Mouse (Mus musculus): ENCODE measurements around the gene Zfp457. TPM values are rescaled to one million over a fixed set of nuclear protein-coding genes. Genes with fewer than 3 reads are reported as not detected.
"Not testable (repeated sequence)": the region's sequence is repeated elsewhere in the genome, so short reads cannot be mapped to it uniquely, and the experiment has no call there.

Zfp457 gene
- 0.46 TPM in 1 of 2 replicates, not detected in the other for polyA plus RNA-seq (2014; fragmentation: Nextera tagmentation; extraction: Ambion mirVana)

DNA sequence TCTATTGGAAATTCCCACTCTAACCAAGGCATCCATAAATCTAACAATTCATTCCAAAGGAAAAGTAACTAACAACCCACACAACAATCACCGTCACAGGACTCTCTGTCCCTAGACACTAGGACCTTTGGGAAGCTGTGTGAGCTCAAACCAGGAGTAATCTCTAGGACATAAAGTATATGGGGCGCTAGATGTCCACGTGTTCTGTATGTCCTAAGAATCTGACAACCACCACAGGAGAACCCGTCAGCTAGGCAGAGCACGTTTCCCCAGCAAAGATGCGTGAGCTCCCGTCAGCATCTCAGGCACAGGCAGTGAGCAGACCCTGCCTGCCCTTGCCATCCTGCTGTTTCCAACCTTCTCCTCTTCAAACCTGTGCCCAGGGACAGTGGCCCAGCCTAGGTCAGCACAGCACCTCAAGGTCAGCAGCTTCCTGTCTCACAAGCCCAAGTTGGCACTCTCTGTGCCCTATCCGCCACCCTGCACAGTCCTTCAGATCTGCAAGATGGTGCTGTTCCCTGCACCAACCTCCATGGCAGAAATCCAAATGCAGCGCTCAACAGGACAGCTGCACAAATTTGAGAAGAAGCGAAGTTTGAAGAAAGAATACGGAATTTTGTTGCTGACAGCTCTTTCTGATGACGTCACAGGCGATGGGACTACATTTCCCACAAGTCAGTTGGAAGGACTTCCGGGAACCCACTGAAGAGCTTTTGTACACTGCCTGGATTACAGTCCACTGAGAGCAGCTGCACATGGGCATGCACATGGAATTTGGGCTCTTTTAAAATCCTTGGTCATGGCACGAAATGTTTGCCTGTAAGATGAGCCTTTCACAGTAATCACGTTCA, at the start of gene Zfp457:
Gene Zfp457, minus strand, starts transcription at position 664 of the 851 bp plus-strand sequence.
- H3K4me1 ChIP-seq (ENCODE audit: control insufficient read depth, insufficient read depth, low read length): no peaks in the 10 kb centered on the region
- no peaks in the 10 kb centered on the region for H3K9me3 ChIP-seq (replicated peaks; ENCODE audit: control insufficient read depth, low read length)
- H3K27ac ChIP-seq (ENCODE audit: low read depth, low read length): 0 out of 2 replicates have a peak within 1 kb of the TSS, but pooled peaks have one; percentile 2
- WGBS (ENCODE audit: insufficient replicate concordance): 12% methylated on average over 16 of the region's 16 CpGs
- peak within 1 kb of the TSS; percentile 89 for H3K9ac ChIP-seq (ENCODE audit: low read depth, low read length)
- H3K27me3 ChIP-seq (ENCODE audit: control insufficient read depth, insufficient read depth, low read length): no peaks in the 10 kb centered on the region
- peak within 1 kb of the TSS; percentile 62 for H3K4me3 ChIP-seq (ENCODE audit: low read depth, low read length)
- H3K36me3 ChIP-seq (ENCODE audit: control insufficient read depth, insufficient read depth, low read length): no peaks in the 10 kb centered on the region
- ATAC-seq (replicated peaks; ENCODE audit: insufficient number of reproducible peaks, low FRiP score, low TSS enrichment): peak; percentile 96
- peak within 1 kb of the TSS; percentile 92 for H3K4me2 ChIP-seq

- no peak overlapping the region for H3K4me3 ChIP-seq (ENCODE audit: low read depth, low read length)
- no peak overlapping the region for H3K9ac ChIP-seq (ENCODE audit: low read depth, low read length)
- H3K36me3 ChIP-seq (ENCODE audit: control insufficient read depth, insufficient read depth, low read length): no peaks in the 10 kb centered on the region
- no peak overlapping the region for H3K4me2 ChIP-seq
- H3K9me3 ChIP-seq (replicated peaks; ENCODE audit: control insufficient read depth, low read length): no peaks in the 10 kb centered on the region
- no peaks in the 10 kb centered on the region for H3K27me3 ChIP-seq (ENCODE audit: control insufficient read depth, insufficient read depth, low read length)
- no peaks in the 10 kb centered on the region for H3K4me1 ChIP-seq (ENCODE audit: control insufficient read depth, insufficient read depth, low read length)
- no peak for ATAC-seq (replicated peaks; ENCODE audit: insufficient number of reproducible peaks, low FRiP score, low TSS enrichment)
- no peak overlapping the region for H3K27ac ChIP-seq (ENCODE audit: low read depth, low read length)
Observed at GRCm38 (mm10) chr13:67351854-67352253, 45.6 kb upstream of the Zfp457 start.

DNA sequence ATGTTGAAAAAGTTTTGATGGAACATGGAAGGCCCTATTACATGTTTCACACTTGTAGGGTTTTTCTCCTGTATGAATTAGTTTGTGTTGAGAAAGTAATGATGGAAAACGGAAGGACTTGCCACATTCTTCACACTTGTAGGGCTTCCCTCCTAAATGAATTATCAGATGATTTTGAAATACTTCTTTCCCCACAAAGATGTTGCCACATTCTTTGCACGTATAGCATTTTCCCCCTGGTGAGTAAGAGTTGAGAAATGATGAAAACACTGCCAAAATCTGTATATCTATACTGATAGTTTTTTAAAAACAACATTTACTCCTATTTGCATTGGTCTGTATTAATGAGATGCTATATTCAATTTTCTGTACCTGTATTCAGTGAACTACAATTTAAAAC, 37.1 kb upstream of the Zfp457 start:
- no peak for ATAC-seq (replicated peaks; ENCODE audit: insufficient number of reproducible peaks, low FRiP score, low TSS enrichment)
- H3K27ac ChIP-seq (ENCODE audit: low read depth, low read length): no peak overlapping the region
- no peak overlapping the region for H3K9ac ChIP-seq (ENCODE audit: low read depth, low read length)
- no peak overlapping the region for H3K4me2 ChIP-seq
- WGBS (ENCODE audit: insufficient replicate concordance): 85% methylated on average over 2 of the region's 2 CpGs
- no peaks in the 10 kb centered on the region for H3K27me3 ChIP-seq (ENCODE audit: control insufficient read depth, insufficient read depth, low read length)
- peaks cover 4% of the 10 kb centered on the region for H3K36me3 ChIP-seq (ENCODE audit: control insufficient read depth, insufficient read depth, low read length)
- no peaks in the 10 kb centered on the region for H3K4me1 ChIP-seq (ENCODE audit: control insufficient read depth, insufficient read depth, low read length)
- no peak overlapping the region for H3K4me3 ChIP-seq (ENCODE audit: low read depth, low read length)
- no peaks in the 10 kb centered on the region for H3K9me3 ChIP-seq (replicated peaks; ENCODE audit: control insufficient read depth, low read length)

GRCm38 (mm10) chr13:67332877-67333276, 26.6 kb upstream of the Zfp457 start:
- Histone ChIP-seq H3K4me3 (ENCODE audit: low read depth, low read length) (peak overlapping the region; percentile 58), H3K4me1 (ENCODE audit: control insufficient read depth, insufficient read depth, low read length) (peaks cover 4% of the 10 kb centered on the region), H3K27me3 (ENCODE audit: control insufficient read depth, insufficient read depth, low read length) (no peaks in the 10 kb centered on the region), H3K4me2 (peak overlapping the region; percentile 64), H3K9me3 (replicated peaks; ENCODE audit: control insufficient read depth, low read length) (no peaks in the 10 kb centered on the region), H3K36me3 (ENCODE audit: control insufficient read depth, insufficient read depth, low read length) (no peaks in the 10 kb centered on the region), H3K9ac (ENCODE audit: low read depth, low read length) (peak overlapping the region; percentile 69), H3K27ac (ENCODE audit: low read depth, low read length) (no peak overlapping the region)
- ATAC-seq (replicated peaks; ENCODE audit: insufficient number of reproducible peaks, low FRiP score, low TSS enrichment): 0 out of 2 replicates have a peak, but pooled peaks have one; percentile 14
- WGBS (ENCODE audit: insufficient replicate concordance): 76% methylated on average over 1 of the region's 1 CpGs

- peak within 1 kb of the TSS; percentile 69 for H3K9ac ChIP-seq (ENCODE audit: low read depth, low read length)
- H3K4me1 ChIP-seq (ENCODE audit: control insufficient read depth, insufficient read depth, low read length): peaks cover 4% of the 10 kb centered on the region
- no peaks in the 10 kb centered on the region for H3K36me3 ChIP-seq (ENCODE audit: control insufficient read depth, insufficient read depth, low read length)
- peak within 1 kb of the TSS; percentile 58 for H3K4me3 ChIP-seq (ENCODE audit: low read depth, low read length)
- H3K27me3 ChIP-seq (ENCODE audit: control insufficient read depth, insufficient read depth, low read length): no peaks in the 10 kb centered on the region
- ATAC-seq (replicated peaks; ENCODE audit: insufficient number of reproducible peaks, low FRiP score, low TSS enrichment): peak; percentile 88
- H3K27ac ChIP-seq (ENCODE audit: low read depth, low read length): 0 out of 2 replicates have a peak within 1 kb of the TSS, but pooled peaks have one; percentile 24
- peak within 1 kb of the TSS; percentile 64 for H3K4me2 ChIP-seq
- WGBS (ENCODE audit: insufficient replicate concordance): 15% methylated on average over 17 of the region's 17 CpGs
- H3K9me3 ChIP-seq (replicated peaks; ENCODE audit: control insufficient read depth, low read length): no peaks in the 10 kb centered on the region
Observed at GRCm38 (mm10) chr13:67332019-67332724, 25.9 kb upstream of the Zfp457 start, which contains the start of gene Zfp595. Zfp595 (minus strand) TSS chr13:67332570.

GRCm38 (mm10) chr13:67306718-67307117, 433 bp upstream of the Zfp457 start:
- Histone ChIP-seq H3K9me3 (replicated peaks; ENCODE audit: control insufficient read depth, low read length) (no peaks in the 10 kb centered on the region), H3K9ac (ENCODE audit: low read depth, low read length) (peak overlapping the region; percentile 49; the same call in 1 of the 2 replicates), H3K4me1 (ENCODE audit: control insufficient read depth, insufficient read depth, low read length) (no peaks in the 10 kb centered on the region), H3K4me3 (ENCODE audit: low read depth, low read length) (peak overlapping the region; percentile 62), H3K4me2 (peak overlapping the region; percentile 92), H3K36me3 (ENCODE audit: control insufficient read depth, insufficient read depth, low read length) (no peaks in the 10 kb centered on the region), H3K27me3 (ENCODE audit: control insufficient read depth, insufficient read depth, low read length) (no peaks in the 10 kb centered on the region), H3K27ac (ENCODE audit: low read depth, low read length) (no peak overlapping the region)
- ATAC-seq (replicated peaks; ENCODE audit: insufficient number of reproducible peaks, low FRiP score, low TSS enrichment): peak; percentile 43
- 30% methylated on average over 5 of the region's 5 CpGs for WGBS (ENCODE audit: insufficient replicate concordance)

DNA sequence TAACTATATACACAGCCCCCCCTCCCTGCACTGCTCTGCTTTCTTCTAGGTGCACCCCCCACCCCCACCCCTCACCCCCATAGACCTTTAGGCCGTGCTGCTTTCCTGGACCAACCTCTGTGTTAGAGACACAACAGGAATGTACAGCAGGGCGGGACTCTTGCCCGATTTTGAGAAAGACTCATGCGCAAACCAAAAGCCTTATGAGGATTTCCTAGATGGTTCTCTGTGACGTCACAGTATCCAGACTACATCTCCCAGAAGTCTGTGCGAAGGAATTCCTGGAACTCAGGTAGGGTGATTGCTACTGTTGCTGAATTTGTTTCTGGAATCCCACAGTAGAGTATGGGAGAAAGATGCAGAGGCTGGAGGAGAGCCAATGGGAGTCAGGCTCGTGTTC, 28.0 kb downstream of the Zfp457 start, which contains the start of gene Zfp458:
Gene Zfp458, minus strand, starts transcription at position 153 of the 400 bp plus-strand sequence.
- Histone ChIP-seq H3K36me3 (ENCODE audit: control insufficient read depth, insufficient read depth, low read length) (no peaks in the 10 kb centered on the region), H3K4me1 (ENCODE audit: control insufficient read depth, insufficient read depth, low read length) (no peaks in the 10 kb centered on the region), H3K4me2 (no peak within 1 kb of the TSS), H3K27ac (ENCODE audit: low read depth, low read length) (no peak within 1 kb of the TSS), H3K9me3 (replicated peaks; ENCODE audit: control insufficient read depth, low read length) (no peaks in the 10 kb centered on the region), H3K27me3 (ENCODE audit: control insufficient read depth, insufficient read depth, low read length) (no peaks in the 10 kb centered on the region), H3K9ac (ENCODE audit: low read depth, low read length) (no peak within 1 kb of the TSS), H3K4me3 (ENCODE audit: low read depth, low read length) (no peak within 1 kb of the TSS)
- ATAC-seq (replicated peaks; ENCODE audit: insufficient number of reproducible peaks, low FRiP score, low TSS enrichment): no peak
- WGBS (ENCODE audit: insufficient replicate concordance): 43% methylated on average over 7 of the region's 7 CpGs

GRCm38 (mm10) chr13:67269383-67270065, 36.8 kb downstream of the Zfp457 start:
- Histone ChIP-seq H3K4me3 (ENCODE audit: low read depth, low read length) (peak overlapping the region; percentile 84), H3K4me2 (peak overlapping the region; percentile 80), H3K9ac (ENCODE audit: low read depth, low read length) (peak overlapping the region; percentile 82)
- not testable (repeated sequence) for H3K9me3 ChIP-seq (replicated peaks; ENCODE audit: control insufficient read depth, low read length); H3K27ac ChIP-seq (ENCODE audit: low read depth, low read length); H3K27me3 ChIP-seq (ENCODE audit: control insufficient read depth, insufficient read depth, low read length); H3K4me1 ChIP-seq (ENCODE audit: control insufficient read depth, insufficient read depth, low read length); ATAC-seq (replicated peaks; ENCODE audit: insufficient number of reproducible peaks, low FRiP score, low TSS enrichment); H3K36me3 ChIP-seq (ENCODE audit: control insufficient read depth, insufficient read depth, low read length)
- 42% methylated on average over 8 of the region's 9 CpGs for WGBS (ENCODE audit: insufficient replicate concordance)
